Mouse (Mus musculus): ENCODE measurements around the gene Dffa.
"Not testable (repeated sequence)": the region's sequence is repeated elsewhere in the genome, so short reads cannot be mapped to it uniquely, and the experiment has no call there.

Dffa gene

DNA sequence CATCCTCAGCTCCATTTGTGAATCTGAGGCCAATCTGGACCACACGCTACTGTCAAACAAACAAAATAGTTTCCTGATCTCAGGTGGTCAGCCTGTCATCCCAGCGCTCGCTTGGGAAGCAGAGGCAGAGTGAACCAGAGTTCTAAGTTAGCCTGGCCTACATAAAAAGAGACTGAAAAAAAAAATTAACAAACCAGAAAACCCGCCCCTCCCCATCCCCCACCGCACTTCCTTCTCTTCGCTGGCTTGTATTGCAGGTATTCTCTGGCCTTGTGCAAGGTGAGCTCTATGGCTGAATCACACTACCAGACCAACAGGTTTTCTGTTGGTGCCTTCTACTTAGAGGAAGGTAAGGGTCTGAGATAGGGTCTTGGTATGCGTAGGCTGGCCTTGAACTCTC, 43.6 kb downstream of the Dffa start:
- DNase-seq (ENCODE audit: extremely low spot score, low spot score), result no peak

DNA sequence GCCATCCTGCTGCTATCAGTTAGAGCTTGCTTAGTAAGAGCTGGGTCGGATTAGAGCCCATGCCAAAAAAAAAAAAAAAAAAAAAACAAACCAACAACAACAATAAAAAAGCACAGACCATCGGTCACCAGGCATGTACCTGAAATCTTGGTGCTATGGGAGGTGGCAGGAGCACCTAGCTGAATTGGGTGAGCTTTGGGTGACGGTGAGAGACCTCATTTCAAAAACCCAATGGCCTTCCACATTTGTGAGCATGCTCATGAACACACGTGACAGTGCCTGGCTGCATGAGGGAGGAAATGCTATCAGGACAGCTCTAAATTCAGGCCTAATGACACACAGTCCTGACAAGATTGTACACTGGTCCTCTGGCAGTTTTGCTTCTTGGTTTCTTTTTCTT, 44.1 kb downstream of the Dffa start:
- DNase-seq (ENCODE audit: extremely low spot score, low spot score), result no peak

GRCm38 (mm10) chr4:149149196-149149595, 45.2 kb downstream of the Dffa start:
- DNase-seq (ENCODE audit: extremely low spot score, low spot score), result no peak

DNA sequence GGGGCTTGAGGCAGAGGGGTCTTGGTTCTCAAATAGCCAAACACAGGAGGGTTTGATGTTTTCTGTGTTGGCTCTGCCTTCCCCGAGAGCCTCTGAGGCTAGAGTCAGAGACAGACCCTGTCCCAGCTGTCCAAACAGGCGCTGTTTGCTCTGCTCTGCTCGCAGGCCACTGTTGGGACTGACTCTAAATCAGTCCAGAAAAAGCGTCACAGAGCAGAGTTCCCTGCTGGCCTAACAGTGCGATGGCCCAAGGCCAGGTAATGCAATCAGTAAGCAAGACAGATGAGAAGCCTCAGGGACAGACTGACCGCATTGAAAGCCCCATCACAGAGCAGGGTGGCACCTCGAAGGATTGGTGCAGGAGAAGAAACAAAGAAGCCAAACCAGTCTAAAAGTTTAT, 45.7 kb downstream of the Dffa start:
- no peak for DNase-seq (ENCODE audit: extremely low spot score, low spot score)

DNA sequence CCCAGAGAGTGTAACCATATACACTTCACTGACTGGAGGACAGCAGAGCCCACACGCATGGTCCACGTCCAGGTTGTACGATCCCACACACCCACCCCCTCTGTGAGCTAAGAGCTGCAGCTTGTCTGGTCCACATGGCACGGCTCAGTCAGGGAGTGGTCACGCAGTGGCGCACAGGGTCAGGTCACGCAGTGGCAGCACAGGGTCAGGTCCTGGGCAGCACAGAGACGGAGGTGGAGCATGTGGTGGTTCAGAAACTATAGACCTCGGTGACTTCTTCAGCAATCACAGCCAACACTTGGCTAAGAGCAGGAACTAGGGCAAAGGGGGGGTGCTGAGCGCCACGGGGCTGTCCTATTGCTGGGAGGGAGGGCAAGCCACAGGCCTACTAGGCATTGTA, 46.3 kb downstream of the Dffa start:
- DNase-seq (ENCODE audit: extremely low spot score, low spot score), result no peak

DNA sequence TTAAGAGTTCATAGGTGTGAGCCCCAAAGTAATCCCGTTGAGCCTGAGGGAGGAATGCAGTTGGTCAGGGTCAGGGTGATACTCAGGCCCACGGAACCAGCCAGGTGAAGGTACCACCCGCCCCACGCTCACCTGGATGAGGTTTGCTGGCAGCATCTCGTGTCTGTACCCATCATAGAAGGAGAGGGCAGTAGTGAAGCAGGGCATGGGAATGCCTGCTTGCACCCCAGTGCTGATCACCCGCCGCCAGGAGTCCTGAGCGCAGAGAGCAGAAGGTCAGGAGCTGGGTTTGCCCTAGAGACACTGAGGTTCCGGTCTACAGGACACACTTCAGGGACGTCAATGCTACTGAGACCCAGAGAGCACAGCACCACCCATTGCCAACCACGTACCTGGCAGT, 46.8 kb downstream of the Dffa start:
- DNase-seq (ENCODE audit: extremely low spot score, low spot score), result no peak

DNA sequence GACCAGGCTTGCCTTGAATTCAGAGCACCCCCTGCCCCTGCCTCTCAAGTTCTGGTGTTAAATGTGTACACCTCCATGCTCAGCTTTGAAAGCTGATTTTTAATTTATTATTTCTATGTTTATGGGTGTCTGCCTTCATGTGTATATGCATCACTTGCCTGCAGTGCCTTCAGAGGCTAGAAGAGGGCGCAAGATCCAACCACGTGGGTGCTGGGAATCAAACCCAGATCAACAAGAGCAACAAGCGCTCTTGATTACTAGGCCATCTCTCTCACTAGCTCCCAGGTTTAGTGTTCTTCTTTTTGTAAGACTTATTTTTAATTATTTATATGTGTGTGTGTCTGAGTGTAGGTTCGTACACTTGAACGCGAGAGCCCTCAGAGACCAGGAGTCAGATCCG, 50.9 kb downstream of the Dffa start:
- DNase-seq (ENCODE audit: extremely low spot score, low spot score), result no peak

GRCm38 (mm10) chr4:149155711-149156110, 51.8 kb downstream of the Dffa start:
- DNase-seq (ENCODE audit: extremely low spot score, low spot score), result no peak

GRCm38 (mm10) chr4:149157415-149157973, 53.5 kb downstream of the Dffa start:
- DNase-seq (ENCODE audit: extremely low spot score, low spot score), result no peak

DNA sequence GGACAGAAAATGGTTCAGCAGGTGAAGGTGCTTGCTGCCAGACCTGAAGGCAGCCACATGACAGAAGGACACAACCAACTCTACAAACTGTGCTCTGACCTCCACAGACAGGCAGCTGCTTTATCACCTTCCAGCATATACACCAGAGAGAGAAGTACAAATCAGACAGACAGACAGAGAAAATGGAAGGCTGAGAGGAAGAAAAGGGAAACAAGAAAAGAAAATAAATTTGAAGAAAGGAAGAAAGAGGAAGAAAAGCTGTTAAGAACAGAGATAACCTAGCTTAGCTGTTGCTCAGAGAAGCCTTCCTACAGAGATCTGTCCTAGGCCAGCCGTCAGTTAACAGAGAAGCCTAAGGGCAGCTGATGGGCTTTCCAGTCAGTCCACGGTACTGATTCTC, 55.3 kb downstream of the Dffa start:
- DNase-seq (ENCODE audit: extremely low spot score, low spot score), result no peak

- no peak for DNase-seq (ENCODE audit: extremely low spot score, low spot score)
Measured at GRCm38 (mm10) chr4:149159891-149160290, 55.9 kb downstream of the Dffa start.

DNA sequence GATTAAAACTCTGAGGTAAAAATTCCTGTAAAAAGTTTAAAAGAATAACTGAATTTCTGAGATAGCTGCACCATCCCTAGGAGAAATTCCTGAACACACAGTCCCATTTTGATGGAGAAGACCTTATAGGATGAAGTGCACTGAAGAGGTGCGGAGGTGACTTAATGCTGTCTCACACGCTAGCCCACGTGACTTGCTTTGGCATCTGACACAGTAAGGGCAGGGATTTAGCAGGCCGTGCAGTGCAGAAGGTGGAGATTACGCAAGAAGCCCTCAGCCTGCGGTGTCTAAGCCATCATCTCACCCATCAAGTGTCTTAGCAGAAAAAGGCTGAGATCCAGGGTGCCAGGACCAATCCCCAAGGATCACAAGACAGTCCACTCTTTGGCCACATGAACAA, 57.2 kb downstream of the Dffa start:
- no peak for DNase-seq (ENCODE audit: extremely low spot score, low spot score)

DNA sequence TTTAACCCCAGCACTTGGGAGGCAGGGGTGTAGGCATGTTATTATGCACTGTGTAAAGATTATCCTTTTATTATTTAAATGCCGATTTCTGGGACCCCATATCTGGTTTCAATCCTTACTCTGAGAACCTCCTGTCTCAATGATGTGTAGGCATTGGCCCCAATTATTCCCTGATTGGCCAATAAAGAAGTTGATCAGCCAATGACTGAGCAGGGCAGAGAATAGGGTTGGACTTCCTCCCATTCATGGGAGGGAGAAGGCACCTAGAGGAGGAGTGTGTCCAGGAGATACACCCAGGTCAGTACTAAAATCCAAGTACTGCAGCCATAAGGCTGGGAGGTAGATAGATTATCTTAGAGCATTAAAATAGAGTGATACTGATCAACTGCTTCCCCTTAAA, 59.2 kb downstream of the Dffa start:
- no peak for DNase-seq (ENCODE audit: extremely low spot score, low spot score)

- DNase-seq (ENCODE audit: extremely low spot score, low spot score), result no peak
Measured at GRCm38 (mm10) chr4:149164150-149164549, 60.2 kb downstream of the Dffa start.

- DNase-seq (ENCODE audit: extremely low spot score, low spot score), result peak; percentile 97
Measured at GRCm38 (mm10) chr4:149166215-149166946, 62.4 kb downstream of the Dffa start, which contains the start of gene Pgd. TSS of gene Pgd (minus strand) at chr4:149166771.

- no peak for DNase-seq (ENCODE audit: extremely low spot score, low spot score)
Measured at GRCm38 (mm10) chr4:149166957-149167611, 63.1 kb downstream of the Dffa start.

DNA sequence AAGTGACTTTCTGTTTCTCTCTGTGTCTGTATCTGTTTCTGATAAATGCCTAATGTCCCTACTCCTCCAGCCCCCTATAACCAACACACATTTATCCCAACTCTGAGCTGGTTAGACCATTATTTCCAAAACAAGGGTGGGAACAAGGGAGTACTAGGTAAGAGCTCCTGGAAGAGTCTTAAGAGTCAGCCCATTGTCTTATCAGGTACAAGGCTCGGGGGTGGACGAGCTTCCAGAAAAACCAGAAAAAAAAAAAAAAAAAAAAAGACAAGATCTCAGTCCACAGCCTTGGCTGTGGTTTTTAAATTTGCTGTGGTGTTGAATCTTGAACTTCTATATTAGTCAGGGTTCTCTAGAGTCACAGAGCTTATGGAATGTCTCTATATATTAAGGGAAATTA, 64.1 kb downstream of the Dffa start:
- DNase-seq (ENCODE audit: extremely low spot score, low spot score), result no peak

DNA sequence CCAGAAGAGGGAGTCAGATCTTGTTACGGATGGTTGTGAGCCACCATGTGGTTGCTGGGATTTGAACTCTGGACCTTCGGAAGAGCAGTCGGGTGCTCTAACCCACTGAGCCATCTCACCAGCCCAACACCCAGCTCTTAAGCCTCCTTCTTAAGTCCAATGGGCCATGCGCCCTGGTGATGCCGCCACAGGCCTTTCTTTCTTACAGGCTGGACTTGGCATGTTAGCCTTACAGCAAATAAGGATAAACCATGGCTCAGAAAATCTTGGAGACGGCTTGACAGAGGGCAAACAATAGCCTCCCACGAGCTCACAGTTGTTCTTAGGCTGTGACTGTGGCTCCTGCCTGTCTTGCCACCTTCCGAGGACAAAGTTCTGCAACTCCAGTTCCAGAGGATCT, 66.0 kb downstream of the Dffa start:
- not testable (repeated sequence) for DNase-seq (ENCODE audit: extremely low spot score, low spot score)

All from neural tube, embryonic 10.5 days (tissue).